Mouse (Mus musculus) E14TG2a.4 (cell line): ENCODE measurements at regions not wholly inside any gene's neighbourhood (a gene's known extent, or its start where the extent isn't known, plus 50 kb on each side); places are given as distances from the start of the nearest gene placed in this dataset.

Experiments
- H3K27me3 ChIP-seq: 2 replicates; pipeline ENCODE4 v1.6.1; 2014; ENCODE audit warnings: low read length, control low read depth; ENCODE audit not compliant: insufficient read depth
- H3K36me3 ChIP-seq: 2 replicates; pipeline ENCODE4 v1.6.1; 2014; ENCODE audit warnings: low read length, control low read depth; ENCODE audit not compliant: insufficient read depth
- H3K4me1 ChIP-seq: replicated peaks from 2 replicates; pipeline ENCODE4 v1.6.1; 2014; ENCODE audit warnings: low read depth, low read length, control low read depth
- H3K4me3 ChIP-seq: replicated peaks from 2 replicates; pipeline ENCODE4 v1.5.1; 2014; ENCODE audit warnings: mild to moderate bottlenecking, low read length
- H3K9me3 ChIP-seq: 2 replicates; pipeline ENCODE4 v1.6.1; 2014; ENCODE audit warnings: low read length, control low read depth
- CTCF ChIP-seq: conservative IDR thresholded peaks from 2 replicates; pipeline ENCODE4 v1.5.1; 2014; ENCODE audit warnings: low read length
- NANOG ChIP-seq: IDR thresholded peaks from 2 replicates; pipeline ENCODE4 v1.6.1; 2014; ENCODE audit warnings: borderline replicate concordance, low read length, mixed read lengths
- POU5F1 ChIP-seq: IDR thresholded peaks from 2 replicates; pipeline ENCODE4 v1.6.1; 2014; ENCODE audit warnings: low read length, borderline replicate concordance

DNA sequence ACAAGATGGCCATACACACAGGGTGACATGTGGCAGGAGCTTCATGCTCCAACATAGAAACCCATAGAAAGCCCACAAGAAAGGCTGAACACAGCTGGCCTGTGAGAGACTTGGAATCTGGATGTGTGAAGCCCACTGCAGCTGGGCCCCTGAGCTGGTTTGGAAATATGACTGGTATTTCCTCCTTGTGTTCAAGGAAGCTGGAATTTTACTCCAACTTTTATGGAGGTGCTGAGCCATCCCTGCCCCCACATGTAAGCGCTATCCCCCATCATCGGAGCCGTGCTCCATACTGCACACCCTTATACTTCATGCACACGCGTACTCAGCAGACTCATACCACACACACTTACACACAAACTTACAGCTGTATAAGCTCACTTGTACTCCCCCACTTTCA lies 87.7 kb upstream of the Agap1 start:
- no peaks in the 10 kb centered on the region; the same call in 1 of the 2 replicates for H3K27me3 ChIP-seq
- no peak overlapping the region for H3K4me3 ChIP-seq
- no peaks in the 10 kb centered on the region for H3K9me3 ChIP-seq
- no peak for TF ChIP-seq CTCF
- no peak for TF ChIP-seq NANOG
- no peak for TF ChIP-seq POU5F1
- no peaks in the 10 kb centered on the region for H3K36me3 ChIP-seq
- H3K4me1 ChIP-seq: no peaks in the 10 kb centered on the region

DNA sequence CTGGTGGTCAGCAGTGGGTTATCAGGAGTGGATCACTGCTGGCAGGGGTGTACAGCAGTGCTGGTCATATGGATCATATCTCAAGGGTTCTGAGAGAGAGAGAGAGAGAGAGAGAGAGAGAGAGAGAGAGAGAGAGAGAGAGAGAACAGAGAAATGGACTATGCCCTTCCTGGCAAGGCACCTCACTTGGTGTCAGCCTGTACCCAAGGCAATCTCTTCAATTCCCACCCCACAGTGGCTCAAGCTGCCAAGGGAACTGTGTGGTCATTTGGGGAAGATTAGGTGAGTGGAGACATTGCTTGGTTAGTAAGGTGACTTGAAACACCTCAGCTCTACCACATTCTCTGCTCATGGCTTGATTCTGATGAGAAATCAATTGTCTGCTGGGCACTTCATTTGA lies 80.8 kb upstream of the Agap1 start:
- H3K4me3 ChIP-seq: no peak overlapping the region
- no peaks in the 10 kb centered on the region for H3K4me1 ChIP-seq
- no peak for TF ChIP-seq POU5F1
- TF ChIP-seq CTCF: no peak
- no peak for TF ChIP-seq NANOG
- peaks cover 4% of the 10 kb centered on the region for H3K27me3 ChIP-seq
- peaks cover 3% of the 10 kb centered on the region; the same call in 1 of the 2 replicates for H3K9me3 ChIP-seq
- H3K36me3 ChIP-seq: no peaks in the 10 kb centered on the region

DNA sequence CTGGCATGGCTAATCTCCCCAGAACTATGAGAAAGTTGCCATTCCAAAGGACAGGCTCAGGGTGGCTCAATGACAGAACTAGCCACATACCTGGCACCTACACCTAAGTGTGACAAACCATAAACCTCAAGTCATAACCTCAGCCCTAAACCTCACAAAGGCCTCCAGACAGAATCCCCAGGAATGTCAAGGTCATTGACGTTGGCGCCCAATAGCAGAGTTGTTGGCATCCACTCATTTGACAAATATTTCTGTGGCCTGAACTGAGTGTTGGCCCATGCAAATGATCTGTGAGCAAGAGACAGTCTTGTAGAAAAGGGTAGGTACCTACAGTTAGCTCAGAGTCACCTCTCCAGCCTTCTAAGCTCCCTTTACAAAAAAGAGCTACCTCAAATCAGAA lies 80.3 kb upstream of the Agap1 start:
- H3K27me3 ChIP-seq: peaks cover 4% of the 10 kb centered on the region
- no peak overlapping the region for H3K4me3 ChIP-seq
- no peaks in the 10 kb centered on the region for H3K4me1 ChIP-seq
- no peaks in the 10 kb centered on the region for H3K36me3 ChIP-seq
- TF ChIP-seq CTCF (no peak), POU5F1 (no peak), NANOG (no peak)
- H3K9me3 ChIP-seq: peaks cover 3% of the 10 kb centered on the region; the same call in 1 of the 2 replicates

DNA sequence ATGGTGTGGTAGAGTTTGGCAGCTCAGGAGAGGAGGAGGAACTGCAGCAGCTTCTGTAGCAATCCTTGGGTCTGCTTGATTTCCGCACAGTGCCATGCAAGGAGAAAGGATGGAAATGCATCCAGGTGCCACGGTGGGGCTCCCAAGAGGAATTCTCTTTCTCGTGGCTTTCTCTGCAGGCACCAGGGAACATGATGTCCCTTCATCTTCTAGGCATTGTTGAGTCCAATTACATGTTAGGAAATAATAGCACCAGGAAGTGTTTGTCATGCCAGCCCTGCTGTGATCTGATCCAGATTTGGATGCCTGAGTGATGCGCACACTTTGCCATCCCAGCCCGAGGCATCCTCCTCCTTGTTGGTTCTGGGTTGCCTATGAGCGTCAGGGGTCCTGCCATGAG lies 72.6 kb upstream of the Agap1 start:
- Histone ChIP-seq H3K9me3 (no peaks in the 10 kb centered on the region), H3K4me1 (no peaks in the 10 kb centered on the region), H3K27me3 (peaks cover 12% of the 10 kb centered on the region; the same call in 1 of the 2 replicates), H3K4me3 (no peak overlapping the region), H3K36me3 (no peaks in the 10 kb centered on the region)
- TF ChIP-seq POU5F1 (no peak), NANOG (no peak)

DNA sequence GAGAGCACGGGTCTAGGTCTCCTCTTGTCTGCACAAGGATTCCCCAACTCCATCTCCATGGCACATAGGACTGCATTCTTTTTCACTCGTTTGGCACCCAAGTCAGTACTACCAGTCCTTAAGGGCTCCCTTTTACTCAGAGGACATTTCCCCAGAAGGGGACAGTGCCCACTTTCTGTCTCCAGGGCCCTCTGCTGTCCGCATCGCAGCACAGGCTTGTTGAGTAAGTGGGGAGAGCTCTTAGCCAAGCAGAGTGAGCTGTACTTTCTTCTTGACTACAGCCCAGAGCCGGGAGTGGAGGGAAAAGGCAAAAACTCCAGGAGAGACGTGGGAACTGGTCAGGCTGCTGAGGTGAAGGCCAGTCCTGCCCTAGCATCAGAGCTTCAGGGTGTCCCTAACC lies 69.5 kb upstream of the Agap1 start:
- H3K9me3 ChIP-seq: no peaks in the 10 kb centered on the region
- TF ChIP-seq NANOG (no peak), POU5F1 (no peak), CTCF (no peak)
- H3K4me1 ChIP-seq: no peaks in the 10 kb centered on the region
- H3K27me3 ChIP-seq: peaks cover 12% of the 10 kb centered on the region; the same call in 1 of the 2 replicates
- H3K36me3 ChIP-seq: no peaks in the 10 kb centered on the region
- no peak overlapping the region for H3K4me3 ChIP-seq

DNA sequence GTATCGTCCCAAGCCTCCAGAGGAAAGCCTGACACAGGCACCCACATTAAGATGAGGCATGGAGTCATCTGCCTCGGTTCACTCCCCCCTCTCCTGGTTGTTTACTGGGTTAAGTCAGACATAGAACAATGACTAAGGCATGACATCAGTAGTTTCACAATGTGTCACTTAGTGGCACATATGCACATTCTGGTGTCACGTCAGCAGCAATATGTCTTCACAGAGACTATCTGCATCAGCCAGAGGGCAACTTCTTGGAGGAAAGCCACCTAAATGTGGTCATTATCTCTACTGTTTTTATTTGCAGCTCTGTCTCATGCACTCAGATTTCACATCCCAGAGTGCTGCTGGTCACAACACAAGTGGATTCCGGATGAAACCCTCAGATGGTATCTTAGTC lies 61.9 kb upstream of the Agap1 start:
- H3K27me3 ChIP-seq: no peaks in the 10 kb centered on the region

DNA sequence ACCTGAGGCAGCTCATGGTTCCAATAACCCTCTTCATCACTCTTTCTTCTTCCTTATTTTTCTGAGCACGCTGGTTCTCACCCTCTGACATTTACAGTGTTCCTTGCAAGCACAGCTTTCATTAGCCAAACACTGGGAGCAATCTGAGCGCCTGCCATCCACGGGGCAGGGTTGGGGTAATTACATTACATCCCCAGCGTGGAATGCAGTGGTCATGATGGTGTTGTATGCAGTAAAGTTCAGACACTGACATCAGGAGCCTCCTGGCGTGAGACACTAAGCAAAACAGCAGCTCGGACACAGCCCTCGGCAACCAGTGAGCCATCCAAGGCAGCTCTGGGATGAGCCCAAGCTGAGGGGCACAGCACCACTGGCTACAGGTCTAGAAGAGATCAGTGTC lies 60.1 kb upstream of the Agap1 start:
- no peaks in the 10 kb centered on the region for H3K9me3 ChIP-seq
- H3K4me1 ChIP-seq: no peaks in the 10 kb centered on the region
- no peaks in the 10 kb centered on the region for H3K27me3 ChIP-seq
- no peak for TF ChIP-seq NANOG
- TF ChIP-seq CTCF: no peak
- TF ChIP-seq POU5F1: no peak
- no peaks in the 10 kb centered on the region for H3K36me3 ChIP-seq
- H3K4me3 ChIP-seq: no peak overlapping the region

More for the DNA sequence above, 61.9 kb upstream of the Agap1 start:
- no peaks in the 10 kb centered on the region for H3K9me3 ChIP-seq
- no peak for TF ChIP-seq NANOG
- TF ChIP-seq POU5F1: no peak
- no peak for TF ChIP-seq CTCF
- no peaks in the 10 kb centered on the region for H3K4me1 ChIP-seq
- H3K4me3 ChIP-seq: no peak overlapping the region
- H3K36me3 ChIP-seq: no peaks in the 10 kb centered on the region

DNA sequence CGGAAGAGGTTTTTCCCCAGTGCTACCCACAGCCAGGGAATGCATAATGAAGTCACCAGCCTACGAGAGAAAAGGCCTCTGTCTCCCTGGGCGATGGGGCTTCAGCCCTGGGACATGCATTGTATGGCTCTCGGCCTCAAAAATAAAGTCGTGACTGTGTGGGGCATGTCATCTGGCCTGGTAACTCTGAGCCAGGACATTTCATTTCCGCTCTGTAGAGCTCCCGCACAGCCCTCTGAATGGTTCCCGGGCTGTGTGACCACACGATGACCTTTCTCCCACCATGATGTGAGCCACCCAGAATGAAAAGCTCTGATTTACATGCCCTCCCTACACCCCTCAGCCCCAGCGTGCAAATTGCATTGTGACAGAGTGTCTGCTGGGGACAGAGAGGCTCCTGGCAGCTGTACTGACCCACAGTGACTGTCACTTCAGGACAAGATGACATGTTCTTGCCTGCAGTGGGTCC lies 53.8 kb upstream of the Agap1 start:
- H3K9me3 ChIP-seq: no peaks in the 10 kb centered on the region
- H3K4me1 ChIP-seq: no peaks in the 10 kb centered on the region
- no peak for TF ChIP-seq POU5F1
- TF ChIP-seq NANOG: no peak
- no peak for TF ChIP-seq CTCF
- no peak overlapping the region for H3K4me3 ChIP-seq
- no peaks in the 10 kb centered on the region for H3K36me3 ChIP-seq
- no peaks in the 10 kb centered on the region for H3K27me3 ChIP-seq

DNA sequence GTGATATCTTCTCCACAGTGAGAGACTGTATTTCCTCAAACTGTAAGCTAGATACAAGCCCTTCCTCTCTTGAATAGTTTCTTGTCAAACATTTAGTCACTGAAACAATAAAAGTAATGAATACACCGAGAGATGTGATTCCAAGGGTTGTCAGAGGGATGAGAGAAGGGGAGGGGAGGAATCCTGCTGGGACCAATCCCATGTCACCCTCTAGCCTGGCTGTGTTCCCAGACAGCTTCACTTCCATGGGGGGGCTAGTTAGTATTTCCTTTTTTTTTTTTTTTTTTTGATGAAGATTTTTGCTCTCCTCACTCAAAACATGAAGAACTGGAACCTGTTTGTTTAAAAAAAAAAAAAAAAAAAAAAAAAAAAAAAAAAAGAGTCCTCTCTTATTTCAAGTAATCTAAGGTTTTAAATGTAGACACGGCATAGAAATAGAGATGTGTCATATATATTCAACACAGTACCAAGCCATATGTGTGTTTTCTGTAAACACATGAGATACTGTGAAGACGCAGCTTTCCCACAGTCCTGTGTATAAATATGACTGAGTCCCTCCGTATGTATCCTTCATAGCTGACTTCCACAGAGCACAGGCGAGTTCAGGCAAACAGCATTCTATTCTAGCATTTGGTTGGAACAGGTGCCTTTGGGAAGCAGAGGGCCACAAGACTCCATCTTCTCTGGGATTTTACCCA lies 51.9 kb upstream of the Agap1 start:
- Histone ChIP-seq H3K4me3 (no peak overlapping the region), H3K4me1 (no peaks in the 10 kb centered on the region), H3K27me3 (no peaks in the 10 kb centered on the region), H3K36me3 (no peaks in the 10 kb centered on the region), H3K9me3 (peaks cover 8% of the 10 kb centered on the region)
- TF ChIP-seq POU5F1: no peak
- no peak for TF ChIP-seq NANOG
- no peak for TF ChIP-seq CTCF
